Mouse (Mus musculus) stomach, postnatal 0 days (tissue): ENCODE data around the gene Stc2. TPM values are rescaled to one million over a fixed set of nuclear protein-coding genes. Genes with fewer than 3 reads are reported as not detected.

Experiments
- ATAC-seq: fragments of 200-750 bp; cut with Nextera tagmentation; 2 replicates; pipeline ENCODE4 v1.8.0; 2017; ENCODE audit not compliant: low FRiP score, low TSS enrichment
- DNase-seq: peaks from one replicate; pipeline ENCODE4 v3.0.0-alpha.2; 2016; ENCODE audit warnings: low spot score
- H3K27ac ChIP-seq: fragments of 300-500 bp; sonication (generic); replicated peaks from 2 replicates; pipeline ENCODE4 v1.5.1; 2014; ENCODE audit warnings: mild to moderate bottlenecking, control low read depth
- H3K27me3 ChIP-seq: fragments of 300-500 bp; sonication (generic); 2 replicates; pipeline ENCODE4 v1.6.1; 2014; ENCODE audit warnings: low read length; ENCODE audit not compliant: control insufficient read depth, insufficient read depth
- H3K36me3 ChIP-seq: fragments of 300-500 bp; sonication (generic); 2 replicates; pipeline ENCODE4 v1.6.1; 2014; ENCODE audit warnings: low read length, mixed read lengths; ENCODE audit not compliant: control insufficient read depth, insufficient read depth
- H3K4me1 ChIP-seq: fragments of 300-500 bp; sonication (generic); replicated peaks from 2 replicates; pipeline ENCODE4 v1.6.1; 2014; ENCODE audit warnings: antibody characterized with exemption; ENCODE audit not compliant: control insufficient read depth, insufficient read depth
- H3K4me2 ChIP-seq: fragments of 300-500 bp; sonication (generic); replicated peaks from 2 replicates; pipeline ENCODE4 v1.6.1; 2014; ENCODE audit warnings: low read depth, mild to moderate bottlenecking, control low read depth, moderate library complexity
- H3K4me3 ChIP-seq: fragments of 300-500 bp; sonication (generic); 2 replicates; pipeline ENCODE4 v1.5.1; 2014; ENCODE audit warnings: low read depth, low read length, control low read depth
- H3K9ac ChIP-seq: fragments of 300-500 bp; sonication (generic); 2 replicates; pipeline ENCODE4 v1.6.1; 2014; ENCODE audit warnings: mild to moderate bottlenecking, low read length, control low read depth, mixed read lengths
- H3K9me3 ChIP-seq: fragments of 300-500 bp; sonication (generic); 2 replicates; pipeline ENCODE4 v1.6.1; 2016; ENCODE audit warnings: low read length; ENCODE audit not compliant: control insufficient read depth
- CTCF ChIP-seq: IDR thresholded peaks from 2 replicates; pipeline ENCODE4 v1.5.1; 2016; ENCODE audit warnings: antibody characterized with exemption, low read depth, mild to moderate bottlenecking, moderate library complexity
- EP300 ChIP-seq: optimal IDR thresholded peaks from 2 replicates; pipeline ENCODE3; 2016; ENCODE audit warnings: antibody characterized with exemption
- WGBS: fragments of 180-500 bp; shearing (Covaris S2); extraction: QIAGEN DNeasy Blood & Tissue Kit; methylation state at CpG from one replicate; pipeline ENCODE4 v1.1.7; 2014; 5-methylcytosine and 5-hydroxymethylcytosine counted together
- polyA plus RNA-seq: library from polyadenylated mRNA; unstranded; fragments of >200 nt; fragmentation: Nextera tagmentation; extraction: Ambion mirVana; gene quantifications from 2 replicates; pipeline ENCODE4 v1.2.1, GENCODE M21; 2015

The Stc2 gene
- polyA plus RNA-seq, 1 experiment from 2014 or later, result 4.5 TPM

- H3K27me3 ChIP-seq, result no peaks in the 10 kb centered on the region
- ATAC-seq (no peak), DNase-seq (no peak)
- H3K4me1 ChIP-seq, result no peaks in the 10 kb centered on the region
- 92% methylated on average over 1 of the region's 1 CpGs for WGBS
- no peak for TF ChIP-seq CTCF
- TF ChIP-seq EP300, result no peak
- H3K27ac ChIP-seq, result no peak overlapping the region
- no peaks in the 10 kb centered on the region for H3K36me3 ChIP-seq
- no peak overlapping the region for H3K4me3 ChIP-seq
- no peak overlapping the region for H3K9ac ChIP-seq
- H3K4me2 ChIP-seq, result no peak overlapping the region
- H3K9me3 ChIP-seq, result no peaks in the 10 kb centered on the region
Observed at GRCm38 (mm10) chr11:31355737-31356136, 14.1 kb downstream of the Stc2 start.

DNA sequence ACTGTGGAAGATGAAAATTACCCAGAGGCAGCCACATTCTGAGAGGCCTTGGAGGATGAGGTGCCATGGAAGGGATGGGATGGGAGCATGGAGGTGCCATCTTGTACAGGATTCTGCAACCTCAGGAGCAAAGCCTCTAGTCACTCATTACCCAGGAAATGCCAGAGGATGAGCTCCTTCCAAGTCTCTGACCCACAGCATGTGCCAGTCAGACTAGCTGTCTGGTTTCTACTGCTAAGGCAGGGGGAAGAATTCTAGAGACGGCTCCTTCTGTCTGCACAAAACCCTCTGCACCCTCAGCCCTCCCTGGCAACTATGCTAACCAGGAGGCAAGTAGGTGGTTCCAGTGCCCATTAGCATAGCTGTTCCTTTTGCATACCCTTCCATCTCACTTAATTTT lies 15.4 kb downstream of the Stc2 start:
- Histone ChIP-seq H3K4me3 (no peak overlapping the region), H3K9ac (no peak overlapping the region), H3K36me3 (no peaks in the 10 kb centered on the region), H3K4me2 (no peak overlapping the region), H3K4me1 (no peaks in the 10 kb centered on the region), H3K9me3 (no peaks in the 10 kb centered on the region), H3K27ac (no peak overlapping the region), H3K27me3 (no peaks in the 10 kb centered on the region)
- 76% methylated on average over 1 of the region's 1 CpGs for WGBS
- no peak for DNase-seq
- TF ChIP-seq EP300, result no peak
- ATAC-seq, result no peak

Other genes with a start within 250 kb of the Stc2 start
- not detected in 2 replicates for gene Gm17332, start 187.6 kb downstream of the Stc2 start, polyA plus RNA-seq